Mouse (Mus musculus) c-Kit-positive CD71-positive TER-119-positive erythroid progenitor cells, embryonic 14.5 days (primary cell): ENCODE results near the gene Nog.

ENCODE experiments used
- DNase-seq: peaks from one replicate; pipeline ENCODE4 v3.0.0-alpha.2; 2013; ENCODE audit warnings: low spot score

The Nog gene

DNA sequence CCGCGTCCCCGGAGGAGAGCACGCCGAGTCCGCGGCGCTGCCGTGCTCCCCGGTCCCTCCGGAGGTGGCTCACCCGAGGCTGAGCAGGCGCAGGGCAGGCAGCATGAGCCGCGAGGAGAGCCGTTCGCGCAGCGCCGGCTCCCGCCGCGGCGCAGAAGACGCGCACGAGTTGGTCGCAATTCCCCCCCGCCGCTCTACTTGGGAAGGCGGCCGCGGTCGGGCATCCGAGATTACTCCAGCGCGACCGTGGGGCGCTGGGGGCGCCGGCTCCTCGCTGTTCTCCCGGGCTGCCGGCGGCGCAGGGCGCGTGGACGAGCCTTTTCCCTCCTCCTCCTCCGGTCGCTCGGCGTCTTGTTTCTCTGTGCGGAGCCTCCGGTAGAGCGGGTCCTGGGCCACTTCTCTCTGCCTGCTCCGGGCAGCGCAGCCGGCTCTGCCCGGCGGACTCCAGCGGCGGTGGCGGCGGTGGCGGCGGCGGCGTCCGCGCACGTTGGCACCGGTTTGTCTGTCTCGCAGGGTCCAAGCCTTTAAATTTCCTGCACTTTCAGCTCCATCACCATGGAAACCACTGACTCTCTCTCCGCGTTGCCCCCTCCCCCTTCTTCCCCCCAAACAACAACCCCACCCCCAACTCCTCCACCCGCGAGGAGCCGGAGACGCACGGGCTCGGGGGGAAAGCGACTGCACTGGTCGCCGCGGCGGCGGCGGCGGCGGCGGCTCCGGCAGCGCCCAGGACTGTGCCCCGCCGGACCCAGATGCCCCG, at the start of gene Nog:
Nog (minus strand) TSS at position 277 of the 760 bp plus-strand sequence.
- no peak for DNase-seq

- DNase-seq: no peak
Observed at GRCm38 (mm10) chr11:89340238-89340637, 38.1 kb upstream of the Nog start.

DNA sequence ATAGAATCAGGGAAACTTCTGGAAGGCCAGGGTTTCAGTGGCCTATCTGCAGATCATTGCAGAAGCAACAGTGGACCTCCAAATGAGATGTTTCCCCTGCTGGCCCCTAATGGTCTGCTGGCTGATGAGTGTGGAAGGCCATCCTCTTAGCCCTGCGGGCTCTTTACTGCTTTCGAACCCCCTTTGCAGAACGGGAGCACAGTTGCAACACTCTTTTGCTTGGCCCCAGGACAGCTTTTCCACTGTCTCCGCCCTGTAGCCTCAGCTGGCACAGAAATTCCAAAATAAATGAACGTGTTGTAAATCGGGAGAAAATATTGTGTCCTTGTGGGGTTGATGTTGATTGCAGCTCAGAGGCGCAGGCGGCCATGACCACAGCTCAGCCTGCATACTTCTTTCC, 37.7 kb upstream of the Nog start:
- DNase-seq: no peak

- peak; percentile 29 for DNase-seq
Observed at GRCm38 (mm10) chr11:89337910-89338309, 35.8 kb upstream of the Nog start.

DNA sequence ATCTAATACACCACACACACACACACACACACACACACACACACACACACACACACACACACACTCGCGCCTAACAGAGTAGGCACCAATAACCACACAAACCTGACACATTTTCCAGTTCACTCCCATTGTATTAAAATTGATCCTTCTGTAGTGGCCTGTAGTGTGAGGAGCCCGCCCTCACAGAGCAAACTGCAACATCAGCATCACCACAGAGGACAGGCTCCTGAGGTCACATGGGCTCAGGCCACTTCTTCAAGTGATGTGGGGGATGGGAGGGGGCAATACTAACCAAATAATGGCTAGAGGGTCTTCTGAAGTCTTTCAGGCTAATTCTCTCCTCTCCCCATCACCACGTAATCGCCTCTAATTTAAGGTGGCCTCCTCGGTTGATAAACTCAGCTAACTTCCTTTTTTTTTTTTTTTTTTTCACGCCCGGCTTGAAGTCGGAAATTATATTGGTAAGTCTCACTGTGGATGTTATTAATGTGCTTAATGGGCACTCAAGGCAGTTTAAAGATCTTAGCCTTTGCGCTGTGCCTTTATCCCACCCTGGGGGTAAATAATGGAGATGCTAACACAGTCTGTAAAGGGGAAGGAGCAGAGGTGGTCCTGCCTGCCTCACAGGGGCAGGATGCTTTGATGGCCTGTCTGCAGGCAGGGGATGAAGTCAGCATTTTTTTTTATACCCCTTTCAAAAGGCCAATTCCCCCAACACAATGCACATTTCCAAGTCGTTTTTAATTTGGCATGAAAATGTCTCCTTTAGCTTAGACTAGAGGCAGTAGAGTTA, 25.2 kb upstream of the Nog start:
- no peak for DNase-seq

DNA sequence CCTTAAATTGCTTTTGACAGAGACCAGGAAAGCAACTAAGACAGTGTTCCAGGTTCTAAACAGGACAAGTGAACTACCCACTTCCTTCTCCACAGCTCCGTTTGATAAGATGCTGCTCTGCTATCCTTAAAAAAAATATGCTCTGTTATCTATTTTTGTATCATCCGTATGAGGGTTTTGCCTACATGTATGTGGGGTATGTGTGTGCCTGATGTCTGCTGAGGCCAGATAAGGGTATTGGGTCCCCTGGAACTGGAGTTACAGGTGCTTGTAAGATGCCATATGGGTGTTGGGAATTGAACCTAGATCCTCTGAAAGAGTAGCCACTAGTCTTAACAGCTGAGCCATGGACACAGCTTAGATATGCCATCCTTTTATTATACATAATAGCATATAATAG, 19.6 kb upstream of the Nog start:
- DNase-seq: no peak

DNA sequence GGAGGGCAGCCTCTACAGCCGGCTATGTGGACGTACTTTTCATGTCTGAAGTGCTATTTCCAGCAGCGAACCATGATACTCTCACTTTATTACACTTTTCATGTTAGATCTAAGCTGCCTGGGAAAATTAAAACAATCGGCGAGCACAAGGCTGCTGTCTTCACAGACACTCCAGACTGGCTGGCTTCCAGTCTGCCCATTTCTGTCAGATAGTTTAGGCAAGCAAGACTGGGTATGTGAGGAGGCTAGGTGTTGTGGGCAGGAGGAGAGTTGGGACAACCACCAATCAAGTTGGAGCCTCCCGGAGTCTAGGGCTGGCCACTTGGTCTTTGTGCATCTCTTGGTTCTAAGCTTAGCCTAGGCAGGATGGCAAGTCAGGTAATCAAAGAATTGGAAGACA, 17.5 kb upstream of the Nog start:
- DNase-seq: no peak

DNA sequence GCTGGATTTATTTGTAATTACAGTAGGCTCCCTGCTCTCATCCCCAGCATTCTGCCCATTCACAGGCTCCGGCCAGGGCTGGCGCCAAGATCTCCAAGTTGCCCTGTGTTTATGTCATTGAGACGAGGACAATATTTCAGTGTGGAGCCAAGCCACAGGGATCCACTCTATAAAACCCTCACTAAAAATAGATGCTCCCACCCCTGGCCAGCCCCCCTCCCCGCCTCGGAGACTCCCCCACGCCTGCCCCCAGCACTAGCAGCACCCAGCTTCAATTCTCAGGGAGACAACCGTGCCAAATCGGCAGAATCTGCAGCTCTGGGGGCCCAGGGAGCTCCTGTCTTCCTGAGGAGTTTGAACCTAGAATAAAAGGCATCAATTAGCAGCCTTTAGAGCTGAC, 16.2 kb upstream of the Nog start:
- no peak for DNase-seq

- no peak for DNase-seq
Observed at GRCm38 (mm10) chr11:89317757-89318156, 15.6 kb upstream of the Nog start.

DNA sequence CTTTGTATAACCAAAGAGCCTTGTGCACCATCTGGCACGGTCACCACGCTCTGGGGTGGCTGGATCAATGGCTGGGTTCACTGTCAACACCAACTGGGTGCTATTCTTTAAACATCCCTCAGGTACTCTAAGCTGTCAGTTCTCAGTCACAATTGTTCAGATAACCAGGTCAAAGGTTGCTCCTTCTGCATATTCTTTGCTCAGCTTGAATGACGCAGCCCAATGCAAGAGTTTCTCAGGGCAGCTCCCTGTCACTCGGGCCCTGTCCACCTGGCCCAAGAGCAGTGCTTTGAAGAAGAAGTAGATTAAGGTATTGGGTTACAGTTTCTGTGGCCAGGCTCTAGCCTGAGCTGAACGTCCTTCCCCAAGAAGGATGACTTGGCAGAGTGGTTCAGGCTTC, 12.2 kb upstream of the Nog start:
- no peak for DNase-seq

GRCm38 (mm10) chr11:89312378-89312777, 10.2 kb upstream of the Nog start:
- no peak for DNase-seq

GRCm38 (mm10) chr11:89310217-89310616, 8.1 kb upstream of the Nog start:
- no peak for DNase-seq

DNA sequence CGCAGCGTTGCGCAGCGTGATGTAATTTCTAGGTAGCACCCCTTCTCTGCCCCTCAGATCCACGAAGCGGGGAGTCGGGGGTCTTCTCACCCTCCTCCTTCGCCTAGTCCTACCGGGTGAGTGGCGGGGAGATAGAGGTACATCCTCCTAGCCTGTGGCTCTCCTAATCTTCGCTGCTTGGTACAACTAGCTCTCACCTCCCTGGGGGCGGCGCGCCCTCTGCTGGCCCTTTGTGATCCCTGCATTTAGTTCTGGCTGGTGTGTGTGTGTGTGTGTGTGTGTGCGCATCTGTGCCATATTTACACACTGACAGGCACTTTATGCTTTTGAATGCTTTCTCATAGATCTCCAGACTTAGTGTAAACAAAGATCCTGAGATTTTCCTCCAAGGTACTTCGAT, 1.3 kb upstream of the Nog start:
- DNase-seq: peak; percentile 51

DNA sequence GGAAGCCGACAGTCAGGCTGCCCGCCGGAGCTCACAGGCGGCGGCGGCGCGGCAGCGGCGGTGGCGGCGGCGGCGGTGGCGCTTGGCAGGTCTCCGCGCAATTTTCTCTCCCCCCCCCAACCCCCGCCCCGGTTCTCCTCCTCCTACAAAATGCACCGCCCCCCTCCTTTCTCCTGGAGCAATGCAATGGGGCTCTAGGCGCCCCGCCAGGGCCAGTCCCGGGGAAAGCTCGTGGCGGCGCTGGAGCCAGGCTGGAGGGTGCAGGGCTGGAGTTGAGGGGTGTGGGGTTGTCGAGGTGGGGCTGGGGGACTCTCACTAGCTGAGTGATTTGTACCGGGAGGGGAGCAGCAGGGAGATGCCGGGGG, 666 bp upstream of the Nog start:
- no peak for DNase-seq

DNA sequence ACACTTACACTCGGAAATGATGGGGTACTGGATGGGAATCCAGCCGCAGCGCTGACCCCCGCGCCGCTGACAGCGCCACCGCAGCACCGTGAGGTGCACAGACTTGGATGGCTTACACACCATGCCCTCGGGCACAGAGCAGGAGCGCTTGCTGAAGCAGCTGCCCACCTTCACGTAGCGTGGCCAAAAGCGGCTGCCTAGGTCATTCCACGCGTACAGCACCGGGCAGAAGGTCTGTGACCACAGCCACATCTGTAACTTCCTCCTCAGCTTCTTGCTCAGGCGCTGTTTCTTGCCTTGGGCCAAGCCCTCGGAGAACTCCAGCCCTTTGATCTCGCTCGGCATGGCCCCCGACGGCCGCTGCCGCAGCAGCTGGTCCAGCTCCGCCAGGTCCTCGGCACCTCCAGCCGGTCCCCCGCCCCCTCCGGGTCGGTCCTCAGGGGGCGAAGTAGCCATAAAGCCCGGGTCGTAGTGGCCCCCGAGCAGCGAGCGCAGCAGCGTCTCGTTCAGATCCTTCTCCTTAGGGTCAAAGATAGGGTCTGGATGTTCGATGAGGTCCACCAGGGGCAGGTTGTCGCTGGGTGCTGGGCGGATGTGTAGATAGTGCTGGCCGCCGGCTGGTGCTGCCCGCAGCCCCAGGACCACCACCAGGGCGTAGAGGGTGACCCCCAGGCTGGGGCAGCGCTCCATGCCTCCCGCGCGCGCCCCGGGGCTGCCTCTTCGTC, 639 bp downstream of the Nog start:
- DNase-seq: no peak

DNA sequence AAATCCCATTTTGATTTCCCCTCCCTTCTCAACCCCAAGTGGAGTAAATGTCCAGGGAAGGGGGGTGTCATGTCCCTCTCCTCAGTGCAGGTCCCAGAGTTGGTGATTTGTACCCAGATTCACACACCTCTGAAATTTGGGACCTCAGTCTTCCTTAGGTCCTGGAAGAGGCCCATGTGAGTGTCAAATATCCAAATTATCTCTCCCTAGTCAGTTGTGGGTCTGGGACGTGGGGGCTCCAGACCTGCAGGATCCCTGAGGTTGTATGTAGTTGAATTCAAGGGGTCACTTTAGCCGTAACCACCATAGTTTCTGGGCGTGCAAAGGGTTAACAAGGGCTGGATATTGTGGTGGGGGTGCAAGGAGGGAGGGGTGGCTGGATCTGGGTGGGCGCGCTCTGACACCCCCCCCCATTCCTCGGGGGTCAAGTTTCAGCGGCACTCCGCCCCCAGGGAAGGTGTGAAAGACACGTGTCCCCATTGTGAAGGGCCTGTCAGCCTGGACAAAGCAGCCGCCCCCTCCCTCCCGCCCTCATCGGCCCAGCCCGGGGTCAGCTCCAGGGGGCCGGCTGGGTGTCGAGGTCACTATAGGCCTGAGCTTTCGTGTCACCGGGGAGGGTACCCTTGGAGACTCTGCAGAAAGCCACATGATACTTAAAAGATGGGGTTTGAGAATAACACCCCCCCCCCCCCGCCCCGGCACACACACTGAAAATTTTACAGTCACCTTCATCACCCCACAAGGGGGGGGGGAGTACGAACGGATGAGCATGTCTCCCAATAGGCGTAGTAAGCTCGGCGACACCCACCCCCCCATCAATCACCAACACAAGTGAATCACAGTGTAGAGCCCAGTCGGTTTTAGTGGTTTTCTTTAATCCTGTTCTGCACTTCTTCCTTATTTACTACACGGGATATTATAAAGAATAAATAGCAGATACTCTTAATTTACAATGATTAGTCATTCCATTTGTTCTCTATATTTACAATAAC, 2.1 kb downstream of the Nog start:
- DNase-seq: no peak

- no peak for DNase-seq
Observed at GRCm38 (mm10) chr11:89299116-89299783, 2.9 kb downstream of the Nog start.

DNA sequence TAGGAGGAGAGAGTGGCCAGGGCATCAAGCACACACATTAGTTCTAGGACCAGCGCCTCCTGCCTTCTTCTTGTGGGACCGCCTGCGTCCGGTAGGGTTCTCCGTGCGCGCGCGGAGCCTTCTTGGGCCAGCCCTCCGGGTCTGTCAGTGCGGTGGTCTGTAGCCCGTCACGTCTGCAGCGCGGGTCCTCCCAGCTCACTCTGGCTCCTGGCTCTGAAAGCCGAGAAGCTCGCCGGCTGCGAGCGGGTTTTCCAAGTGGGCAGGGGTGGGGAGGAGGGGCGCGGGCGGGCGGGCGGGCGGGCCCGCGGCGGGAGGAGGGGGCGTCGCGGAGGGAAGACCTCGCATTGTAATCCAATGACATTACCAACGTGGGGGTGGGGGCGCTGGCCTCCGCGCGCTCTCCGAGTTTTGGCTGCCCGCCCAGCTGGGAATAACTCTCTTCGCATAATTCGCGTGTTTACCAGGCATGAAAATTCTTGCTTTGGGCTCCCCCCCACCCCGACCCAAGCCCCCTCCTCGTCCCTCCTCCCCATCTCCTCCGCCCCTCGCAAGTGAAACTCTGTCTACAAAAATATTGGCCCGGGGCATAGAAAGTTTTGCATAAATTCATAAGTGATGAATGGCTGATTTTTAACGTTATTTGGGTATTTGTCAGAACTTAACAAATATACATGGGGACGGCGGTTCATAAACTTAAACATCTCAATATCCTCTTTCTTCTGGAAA, 3.7 kb downstream of the Nog start:
- no peak for DNase-seq

DNA sequence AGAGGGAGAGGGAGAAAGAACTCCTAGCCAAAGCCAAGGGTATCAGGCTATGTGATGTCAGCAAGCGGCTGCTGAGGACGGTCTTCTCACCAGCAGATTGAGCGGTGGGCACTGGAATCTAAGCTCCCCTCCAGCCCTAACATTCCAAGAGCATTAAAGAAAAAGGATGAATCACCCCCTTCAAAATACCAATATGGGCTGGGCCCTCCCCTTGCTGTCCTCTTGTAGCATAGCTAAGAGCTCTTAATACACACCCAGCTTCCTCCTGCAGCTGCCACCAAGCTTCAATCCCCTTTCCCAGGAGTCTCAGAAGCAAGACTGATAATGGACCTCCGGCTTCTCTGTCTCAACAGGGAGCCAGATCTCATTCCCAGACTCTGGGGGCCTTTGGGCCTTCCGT, 4.6 kb downstream of the Nog start:
- no peak for DNase-seq

- no peak for DNase-seq
Observed at GRCm38 (mm10) chr11:89269809-89270361, 32.2 kb downstream of the Nog start.
